24 mouse cellular contexts compared by ENCODE assay signal in the genomic region with DNA sequence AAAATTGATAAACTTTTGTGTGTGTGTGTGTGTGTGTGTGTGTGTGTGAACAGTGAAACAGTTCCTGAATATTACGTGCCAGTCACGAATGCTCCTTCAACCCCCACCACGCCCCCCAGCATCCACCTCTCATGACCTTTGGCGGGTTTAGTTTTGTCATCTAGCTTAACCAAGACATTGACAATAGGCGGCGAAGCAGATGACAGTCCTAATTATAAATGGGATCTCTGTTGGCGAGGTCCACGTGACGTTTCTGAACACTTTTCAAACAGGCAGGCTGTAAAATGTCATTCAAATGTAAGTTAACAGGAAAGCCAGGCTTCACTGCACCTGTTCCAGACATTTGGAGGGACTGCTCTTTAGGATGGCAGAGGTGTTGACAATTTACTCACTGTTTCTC.
A peak's percentile ranks its signal among the peaks of the same experiment; 100 is the strongest.
DNase-seq lines count a peak whose midpoint lies in the region; ATAC-seq and TF ChIP-seq lines count a peak whose summit lies in the region.
"Had no signal": no experiment of that assay in that cellular context is flagged by ENCODE, and none has a peak within 500 bp of the region (broad histone marks: within the 10 kb centered on the region; RNA-seq: fewer than 3 reads in every experiment).

No protein-coding gene starts in this region.

- H3K27ac ChIP-seq in forebrain, embryonic 14.5 days (ENCODE audit: low read depth, low read length) = 0 out of 2 replicates have a peak overlapping the region, but pooled peaks have one; percentile 46
- no peak overlapping the region for H3K27ac ChIP-seq in forebrain, embryonic 10.5 days
- H3K27ac ChIP-seq: heart, adult 2 months; heart, embryonic 10.5 days; heart, embryonic 13.5 days; hindbrain, embryonic 14.5 days; hindbrain, postnatal 0 days had no signal

- H3K9me3 ChIP-seq in forebrain, embryonic 14.5 days (replicated peaks; ENCODE audit: control insufficient read depth, low read length) = no peaks in the 10 kb centered on the region
- H3K9me3 ChIP-seq in forebrain, embryonic 10.5 days = no peaks in the 10 kb centered on the region
- H3K9me3 ChIP-seq: heart, embryonic 10.5 days; heart, embryonic 13.5 days had no signal

- no peaks in the 10 kb centered on the region for H3K27me3 ChIP-seq in forebrain, embryonic 14.5 days (replicated peaks; ENCODE audit: control insufficient read depth, insufficient read depth, low read length)
- no peaks in the 10 kb centered on the region for H3K27me3 ChIP-seq in forebrain, embryonic 10.5 days (ENCODE audit: poor library complexity, severe bottlenecking)

- no peak for TF ChIP-seq POLR2A in brain, embryonic 14.5 days (IDR thresholded peaks at IDR 0.05; ENCODE audit: borderline replicate concordance, extremely low read depth, insufficient read depth, insufficient read length, poor library complexity, severe bottlenecking)

- H3K4me3 ChIP-seq in forebrain, embryonic 14.5 days (ENCODE audit: low read depth, low read length) = no peak overlapping the region
- no peak overlapping the region for H3K4me3 ChIP-seq in forebrain, embryonic 10.5 days
- H3K4me3 ChIP-seq: heart, adult 2 months; heart, embryonic 10.5 days; heart, embryonic 13.5 days had no signal

- H3K4me1 ChIP-seq in forebrain, embryonic 14.5 days (ENCODE audit: control insufficient read depth, insufficient read depth, low read length) = peaks cover 56% of the 10 kb centered on the region
- peaks cover 84% of the 10 kb centered on the region for H3K4me1 ChIP-seq in forebrain, embryonic 10.5 days
- H3K4me1 ChIP-seq: heart, embryonic 10.5 days had no signal

- H3K9ac ChIP-seq in forebrain, embryonic 14.5 days (ENCODE audit: low read length) = no peak overlapping the region
- H3K9ac ChIP-seq: heart, embryonic 13.5 days; hindbrain, embryonic 14.5 days had no signal

- ATAC-seq in forebrain, embryonic 14.5 days = peak; percentile 19; the same call in 1 of the 2 replicates
- no peak for ATAC-seq in activated CD4-positive, CD25-positive, alpha-beta regulatory T cell, adult 4 months
- ATAC-seq: CD4-positive, CD25-positive, alpha-beta regulatory T cell, adult 4 months; hindbrain, postnatal 0 days; inflammation-experienced regulatory T-cells, adult 6 months; intestine, embryonic 16.5 days had no signal

- 31% methylated on average over 9 of the region's 9 CpGs for WGBS in forebrain, embryonic 14.5 days
- 70% methylated on average over 9 of the region's 9 CpGs for WGBS in forebrain, embryonic 10.5 days

- no peak for TF ChIP-seq CTCF in brain, embryonic 14.5 days (IDR thresholded peaks at IDR 0.05; ENCODE audit: borderline replicate concordance, extremely low read depth, insufficient read depth, insufficient read length)

- DNase-seq in forebrain, embryonic 14.5 days (ENCODE audit: low spot score) = peak; percentile 69
- no peak for DNase-seq in forebrain, embryonic 10.5 days (ENCODE audit: extremely low spot score, low spot score)
- DNase-seq in Muller cell, postnatal 12 days (ENCODE audit: inconsistent ontology term) = peak; percentile 62
- peak; percentile 73 for DNase-seq in brain, embryonic 14.5 days (ENCODE audit: low read depth)
- DNase-seq in retina, embryonic 14.5 days (ENCODE audit: low spot score) = peak; percentile 51
- DNase-seq in gastrocnemius, postnatal 10 days = no peak
- DNase-seq: adrenal gland, adult 2 months; adrenal gland, postnatal 25 days; cerebellum, adult 18-20 months; cerebellum, adult 9-10 months; cerebellum, postnatal 14 days; gastrocnemius, postnatal 36 days; heart, adult 2 months; heart, postnatal 14 days; heart, postnatal 4 days; kidney, adult 18-20 months had no signal

- H3K36me3 ChIP-seq in forebrain, embryonic 14.5 days (ENCODE audit: control insufficient read depth, insufficient read depth, low read length) = no peaks in the 10 kb centered on the region
- H3K36me3 ChIP-seq in forebrain, embryonic 10.5 days (replicated peaks) = peaks cover 9% of the 10 kb centered on the region; the same call in 1 of the 2 replicates
- H3K36me3 ChIP-seq: heart, embryonic 10.5 days; heart, embryonic 13.5 days had no signal

- no peak overlapping the region for H3K4me2 ChIP-seq in forebrain, embryonic 14.5 days (ENCODE audit: low read length)
- H3K4me2 ChIP-seq: heart, embryonic 13.5 days; hindbrain, embryonic 14.5 days had no signal

Comparison
In these comparisons a context has a peak if more than half of its experiments do, and no peak if none do; other contexts are left out.
1. DNase-seq: peak in forebrain, embryonic 14.5 days (single experiment), Muller cell, postnatal 12 days (single experiment), brain, embryonic 14.5 days (single experiment) and retina, embryonic 14.5 days (single experiment); none in forebrain, embryonic 10.5 days (single experiment) and gastrocnemius, postnatal 10 days (single experiment).